In genomic region chr9:87721793-87722192, GRCm38 (mm10) we compare ENCODE assay signal across 19 mouse cellular contexts. TPM values are rescaled to one million over a fixed set of nuclear protein-coding genes. Genes with fewer than 3 reads are reported as not detected.
DNase-seq lines count a peak whose midpoint lies in the region; ATAC-seq and TF ChIP-seq lines count a peak whose summit lies in the region.
"Had no signal": no experiment of that assay in that cellular context is flagged by ENCODE, and none has a peak within 500 bp of the region (broad histone marks: within the 10 kb centered on the region; RNA-seq: fewer than 3 reads in every experiment).

No protein-coding gene starts in this region.

- H3K4me2 ChIP-seq in heart, embryonic 13.5 days, result peak overlapping the region; percentile 36
- no peak overlapping the region for H3K4me2 ChIP-seq in midbrain, embryonic 14.5 days (ENCODE audit: low read length)
- H3K4me2 ChIP-seq: embryonic facial prominence, embryonic 15.5 days; liver, embryonic 11.5 days; neural tube, embryonic 12.5 days; stomach, embryonic 15.5 days had no signal

- H3K27ac ChIP-seq in heart, embryonic 13.5 days (replicated peaks), result peak overlapping the region; percentile 43
- no peak overlapping the region for H3K27ac ChIP-seq in layer of hippocampus, adult 2 months
- no peak overlapping the region for H3K27ac ChIP-seq in midbrain, embryonic 14.5 days (replicated peaks; ENCODE audit: low read depth, low read length)
- no peak overlapping the region for H3K27ac ChIP-seq in thymus, adult 2 months (ENCODE audit: control insufficient read depth, insufficient read depth, low read length)
- H3K27ac ChIP-seq: embryonic facial prominence, embryonic 15.5 days; neural tube, embryonic 12.5 days; stomach, embryonic 15.5 days had no signal

- TF ChIP-seq CTCF in layer of hippocampus, adult 2 months (conservative IDR thresholded peaks at IDR 0.05), result peak; percentile 33
- TF ChIP-seq CTCF in thymus, adult 2 months (IDR thresholded peaks at IDR 0.05; ENCODE audit: borderline replicate concordance, control insufficient read depth, extremely low read depth, insufficient read depth, low read length, poor library complexity), result no peak

- no peak for ATAC-seq in heart, embryonic 13.5 days (ENCODE audit: extremely low read depth, insufficient number of reproducible peaks, low FRiP score, low TSS enrichment)
- no peak for ATAC-seq in midbrain, embryonic 14.5 days (ENCODE audit: low FRiP score, low TSS enrichment)
- ATAC-seq: forebrain, embryonic 16.5 days had no signal

- H3K27me3 ChIP-seq in heart, embryonic 13.5 days (replicated peaks), result peaks cover 16% of the 10 kb centered on the region
- H3K27me3 ChIP-seq in midbrain, embryonic 14.5 days (ENCODE audit: control insufficient read depth, insufficient read depth, low read length), result peaks cover 29% of the 10 kb centered on the region
- no peaks in the 10 kb centered on the region for H3K27me3 ChIP-seq in thymus, adult 2 months (ENCODE audit: control insufficient read depth, insufficient read depth, low read length)

- no peaks in the 10 kb centered on the region for H3K9me3 ChIP-seq in heart, embryonic 13.5 days
- no peaks in the 10 kb centered on the region for H3K9me3 ChIP-seq in midbrain, embryonic 14.5 days (ENCODE audit: control insufficient read depth, low read length)
- H3K9me3 ChIP-seq: embryonic facial prominence, embryonic 15.5 days; neural tube, embryonic 12.5 days; stomach, embryonic 15.5 days had no signal

- H3K4me1 ChIP-seq in heart, embryonic 13.5 days, result peaks cover 15% of the 10 kb centered on the region
- no peaks in the 10 kb centered on the region for H3K4me1 ChIP-seq in midbrain, embryonic 14.5 days (ENCODE audit: control insufficient read depth, insufficient read depth, low read length)
- H3K4me1 ChIP-seq in thymus, adult 2 months (replicated peaks; ENCODE audit: control insufficient read depth, insufficient read depth, low read length), result no peaks in the 10 kb centered on the region
- H3K4me1 ChIP-seq: embryonic facial prominence, embryonic 15.5 days; neural tube, embryonic 12.5 days; stomach, embryonic 15.5 days had no signal

- no peak for DNase-seq in heart, adult 18-20 months
- DNase-seq in layer of hippocampus, adult 2 months (ENCODE audit: low spot score in 2 of 2), result no peak
- DNase-seq in layer of hippocampus, adult 11-12 months (ENCODE audit: low spot score), result no peak
- peak; percentile 44 for DNase-seq in embryo, embryonic 11 days
- DNase-seq in midbrain, embryonic 14.5 days, result peak; percentile 53
- no peak for DNase-seq in kidney, adult 9 months
- no peak for DNase-seq in thymus, adult 2 months
- DNase-seq: adrenal gland, postnatal 14 days; cerebellum, adult 9-11 months; gastrocnemius, postnatal 25 days; kidney, adult 11 months; kidney, postnatal 4 days; thymus, postnatal 25 days had no signal

- 27% methylated on average over 2 of the region's 2 CpGs for WGBS in heart, embryonic 13.5 days
- 30% methylated on average over 2 of the region's 2 CpGs for WGBS in midbrain, embryonic 14.5 days
- 63% methylated on average over 2 of the region's 2 CpGs for WGBS in thymus, adult 2 months

- H3K4me3 ChIP-seq in heart, embryonic 13.5 days, result peak overlapping the region; percentile 0; the same call in 1 of the 2 replicates
- H3K4me3 ChIP-seq in layer of hippocampus, adult 2 months, result no peak overlapping the region
- H3K4me3 ChIP-seq in midbrain, embryonic 14.5 days (replicated peaks; ENCODE audit: low read depth, low read length), result no peak overlapping the region
- H3K4me3 ChIP-seq in thymus, adult 2 months (ENCODE audit: control insufficient read depth, insufficient read depth, low read length), result no peak overlapping the region
- H3K4me3 ChIP-seq: embryonic facial prominence, embryonic 15.5 days; neural tube, embryonic 12.5 days; stomach, embryonic 15.5 days had no signal

- peak overlapping the region; percentile 45; the same call in 1 of the 2 replicates for H3K9ac ChIP-seq in heart, embryonic 13.5 days
- no peak overlapping the region for H3K9ac ChIP-seq in midbrain, embryonic 14.5 days (replicated peaks; ENCODE audit: low read length)
- H3K9ac ChIP-seq: embryonic facial prominence, embryonic 15.5 days; neural tube, embryonic 12.5 days; stomach, embryonic 15.5 days had no signal

- TF ChIP-seq POLR2A in thymus, adult 2 months (IDR thresholded peaks at IDR 0.05; ENCODE audit: control insufficient read depth, extremely low read depth, insufficient read depth, low read length, poor library complexity), result no peak

- H3K36me3 ChIP-seq in heart, embryonic 13.5 days, result peaks cover 34% of the 10 kb centered on the region
- no peaks in the 10 kb centered on the region for H3K36me3 ChIP-seq in midbrain, embryonic 14.5 days (ENCODE audit: control insufficient read depth, insufficient read depth, low read length)
- no peaks in the 10 kb centered on the region for H3K36me3 ChIP-seq in thymus, adult 2 months (ENCODE audit: control insufficient read depth, insufficient read depth, low read length)
- H3K36me3 ChIP-seq: embryonic facial prominence, embryonic 15.5 days; neural tube, embryonic 12.5 days; stomach, embryonic 15.5 days had no signal

RNA-seq across cellular contexts. Expression of gene Tbx18, which starts 9.3 kb away (rescaled TPM):
- polyA plus RNA-seq in heart, embryonic 13.5 days (2015; fragmentation: Nextera tagmentation; extraction: Ambion mirVana), result 10.1 and 10.5 TPM in 2 replicates
- 1 to 10 TPM; 3.7 to 4.6 TPM for total RNA-seq in heart, adult 18-20 months (2021)
- total RNA-seq in layer of hippocampus, adult 2 months (2021), result 1 to 10 TPM; 1.3 to 1.8 TPM
- polyA plus RNA-seq in midbrain, embryonic 14.5 days (2014; fragmentation: Nextera tagmentation; extraction: Ambion mirVana), result 0.08 and 3.2 TPM in 2 replicates
- 0.36 and 0.65 TPM in 2 replicates for polyA plus RNA-seq in thymus, adult 2 months (2012; rRNA removed)

Comparison
In these comparisons a context has a peak if more than half of its experiments do, and no peak if none do; other contexts are left out.
1. DNase-seq: peak in embryo, embryonic 11 days (single experiment) and midbrain, embryonic 14.5 days (single experiment); none in heart, adult 18-20 months (0 of 2), layer of hippocampus, adult 2 months (0 of 2), layer of hippocampus, adult 11-12 months (single experiment), kidney, adult 9 months (single experiment) and thymus, adult 2 months (single experiment).